Mouse (Mus musculus) heart, adult 2 months (tissue): Measurements from ENCODE around the gene Diaph2. TPM values are rescaled to one million over a fixed set of nuclear protein-coding genes. Genes with fewer than 3 reads are reported as not detected.

Experiments used
- DNase-seq, 2 experiments: peaks; one replicate each; pipeline ENCODE4 v3.0.0; 2021
- H3K27ac ChIP-seq: fragments of 200-600 bp; 2 replicates; pipeline ENCODE4 v1.8.1; 2022
- H3K27me3 ChIP-seq: fragments of 200-500 bp; 2 replicates; pipeline ENCODE4 v1.6.1; 2012; ENCODE audit warnings: mild to moderate bottlenecking, low read length, inconsistent platforms, mixed read lengths; ENCODE audit not compliant: control insufficient read depth, insufficient read depth
- H3K36me3 ChIP-seq: fragments of 200-500 bp; 2 replicates; pipeline ENCODE4 v1.6.1; 2012; ENCODE audit warnings: low read length, inconsistent platforms; ENCODE audit not compliant: control insufficient read depth, insufficient read depth
- H3K4me1 ChIP-seq: fragments of 200-500 bp; 2 replicates; pipeline ENCODE4 v1.6.1; 2011; ENCODE audit warnings: low read length; ENCODE audit not compliant: control insufficient read depth, insufficient read depth
- H3K4me3 ChIP-seq: fragments of 200-600 bp; 2 replicates; pipeline ENCODE4 v1.8.1; 2022
- H3K79me2 ChIP-seq: fragments of 200-500 bp; replicated peaks from 2 replicates; pipeline ENCODE4 v1.6.1; 2012; ENCODE audit warnings: mild to moderate bottlenecking, inconsistent platforms, low read length, moderate library complexity, mixed read lengths; ENCODE audit not compliant: control insufficient read depth, insufficient read depth
- H3K9ac ChIP-seq: fragments of 200-500 bp; 2 replicates; pipeline ENCODE4 v1.6.1; 2012; ENCODE audit warnings: low read depth, mild to moderate bottlenecking, control low read depth, inconsistent platforms, low read length, mixed read lengths
- CTCF ChIP-seq: fragments of 200-600 bp; IDR thresholded peaks from 2 replicates; pipeline ENCODE4 v1.8.1; 2022; ENCODE audit warnings: antibody characterized with exemption, mild to moderate bottlenecking, moderate library complexity
- EP300 ChIP-seq: fragments of 200-500 bp; IDR thresholded peaks from 2 replicates; pipeline ENCODE4 v1.6.1; 2011; ENCODE audit warnings: low read depth, low read length, control low read depth; ENCODE audit not compliant: insufficient read depth
- POLR2A ChIP-seq: fragments of 200-500 bp; IDR thresholded peaks from 2 replicates; pipeline ENCODE4 v1.6.1; 2011; ENCODE audit warnings: mild to moderate bottlenecking, low read depth, low read length, control low read depth; ENCODE audit not compliant: insufficient read depth
- WGBS: fragments of 180-500 bp; shearing (Covaris S2); methylation state at CpG from one replicate; pipeline ENCODE4 v1.1.7; 2018; 5-methylcytosine and 5-hydroxymethylcytosine counted together
- intact Hi-C: fragments of 180-260 bp; cut with DNase I; formaldehyde crosslinking; loops from one replicate; pipeline ENCODE4 v1.15.1; 2025
- long read RNA-seq: library from polyadenylated mRNA; stranded (forward); transcript quantifications from one replicate; pipeline ENCODE4 v2.0.0, GENCODE M21; 2021
- polyA plus RNA-seq: library from polyadenylated mRNA; depleted of rRNA; stranded (reverse); fragments of >200 nt; gene quantifications from 2 replicates; pipeline ENCODE4 v1.2.3, GENCODE M21; 2012; rRNA removed
- total RNA-seq, 2 experiments: library from RNA; stranded (reverse); gene quantifications; 2 replicates each; pipeline ENCODE4 v1.2.3; 2021

The Diaph2 gene
- total RNA-seq, result 10 to 100 TPM; 10.7 to 13.5 TPM
- 3.5 and 6.4 TPM in 2 replicates for polyA plus RNA-seq
- long read RNA-seq, result 0 reads

DNA sequence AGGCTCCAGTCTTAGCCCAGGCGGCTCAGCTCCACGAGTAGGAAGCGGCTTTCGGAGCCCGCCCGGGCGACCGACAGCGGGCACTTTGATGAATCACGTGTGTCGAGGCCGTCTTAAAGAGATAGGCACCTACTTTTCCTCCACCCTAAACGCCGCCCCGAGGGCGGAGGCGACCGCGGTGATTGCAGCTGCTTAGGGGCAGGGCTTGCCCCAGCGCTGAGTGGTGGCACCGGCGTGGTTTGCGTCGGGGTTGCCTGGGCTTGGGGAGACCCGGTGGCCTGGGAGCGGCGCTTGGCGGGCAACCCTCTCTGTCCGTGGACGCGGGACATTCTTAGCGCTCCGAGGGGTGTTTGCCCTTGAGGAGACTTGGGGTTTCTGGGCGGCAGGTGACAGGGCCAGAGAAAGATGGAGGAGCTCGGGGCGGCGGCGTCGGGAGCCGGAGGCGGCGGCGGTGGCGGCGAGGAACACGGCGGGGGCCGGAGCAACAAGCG is at the start of gene Diaph2:
TSS of gene Diaph2 (plus strand) at position 172 of the 491 bp plus-strand sequence.
- H3K27me3 ChIP-seq, result no peaks in the 10 kb centered on the region
- 15% methylated on average over 49 of the region's 49 CpGs for WGBS
- no peaks in the 10 kb centered on the region for H3K36me3 ChIP-seq
- DNase-seq, result peak; percentile 85 to 89
- H3K4me1 ChIP-seq, result peaks cover 3% of the 10 kb centered on the region; the same call in 1 of the 2 replicates
- H3K4me3 ChIP-seq, result peak within 1 kb of the TSS; percentile 61
- no peaks in the 10 kb centered on the region for H3K79me2 ChIP-seq
- TF ChIP-seq POLR2A, result peak; percentile 65
- no peak for TF ChIP-seq EP300
- peak; percentile 31 for TF ChIP-seq CTCF
- peak within 1 kb of the TSS; percentile 78 for H3K27ac ChIP-seq
- peak within 1 kb of the TSS; percentile 94 for H3K9ac ChIP-seq
- intact Hi-C loops, result no loop called here

DNA sequence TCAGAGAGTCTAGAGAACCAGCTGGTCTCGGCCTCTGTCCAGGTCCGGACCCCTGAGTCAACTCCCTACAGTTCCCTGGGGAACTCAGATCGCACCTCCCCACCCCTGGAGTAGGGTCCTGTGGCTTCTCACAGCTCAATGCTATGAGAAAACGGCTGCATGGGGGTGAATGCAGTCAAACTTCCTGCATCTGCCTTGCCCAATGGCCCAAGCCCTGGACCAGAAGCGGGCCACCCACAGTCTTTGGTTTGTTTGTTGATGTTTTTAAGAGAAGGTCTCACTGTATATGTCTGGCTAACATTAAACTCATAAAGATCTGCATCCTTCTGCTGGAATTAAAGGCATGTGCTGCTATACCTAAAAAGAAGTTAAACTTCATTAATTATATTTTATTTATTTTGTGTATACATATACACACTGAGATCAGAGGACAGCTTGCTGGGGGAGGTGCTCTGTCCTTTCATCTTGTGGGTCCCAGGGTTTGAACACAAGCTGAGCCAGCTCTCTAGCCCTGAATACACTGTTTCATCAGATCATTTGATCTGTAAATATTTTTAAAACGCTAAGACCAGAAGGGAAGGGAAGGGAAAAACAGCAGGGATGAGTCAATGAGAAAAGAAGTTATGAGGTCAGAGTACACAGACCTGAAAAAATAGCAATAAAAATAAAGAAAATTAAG is 47.8 kb upstream of the Diaph2 start:
- WGBS, result 43% methylated on average over 6 of the region's 6 CpGs
- intact Hi-C loops, result no loop called here
- Histone ChIP-seq H3K79me2 (no peaks in the 10 kb centered on the region), H3K4me3 (no peak overlapping the region), H3K9ac (no peak overlapping the region), H3K36me3 (no peaks in the 10 kb centered on the region), H3K27ac (no peak overlapping the region), H3K27me3 (no peaks in the 10 kb centered on the region), H3K4me1 (no peaks in the 10 kb centered on the region)
- TF ChIP-seq POLR2A (no peak), EP300 (no peak)
- no peak for DNase-seq

DNA sequence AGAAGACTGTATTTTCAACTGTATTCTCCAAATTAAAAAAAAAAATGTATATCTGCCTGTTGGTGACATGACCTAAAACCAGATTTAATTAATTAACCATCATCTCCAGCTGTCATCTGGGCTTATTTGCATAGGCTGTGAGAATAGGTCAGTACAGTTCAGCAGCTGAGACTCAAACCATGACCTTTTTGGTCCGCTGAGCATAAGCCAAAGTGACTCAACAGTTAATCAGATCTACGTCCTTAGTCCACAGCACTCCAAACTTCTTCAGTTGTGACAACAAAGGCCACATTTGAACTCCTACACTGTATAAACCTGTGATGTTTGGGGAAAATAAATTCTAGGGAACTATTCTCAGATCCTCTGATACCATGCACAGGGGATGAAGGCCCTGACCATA is 39.9 kb upstream of the Diaph2 start:
- intact Hi-C loops, result no loop called here
- H3K27me3 ChIP-seq, result no peaks in the 10 kb centered on the region

DNA sequence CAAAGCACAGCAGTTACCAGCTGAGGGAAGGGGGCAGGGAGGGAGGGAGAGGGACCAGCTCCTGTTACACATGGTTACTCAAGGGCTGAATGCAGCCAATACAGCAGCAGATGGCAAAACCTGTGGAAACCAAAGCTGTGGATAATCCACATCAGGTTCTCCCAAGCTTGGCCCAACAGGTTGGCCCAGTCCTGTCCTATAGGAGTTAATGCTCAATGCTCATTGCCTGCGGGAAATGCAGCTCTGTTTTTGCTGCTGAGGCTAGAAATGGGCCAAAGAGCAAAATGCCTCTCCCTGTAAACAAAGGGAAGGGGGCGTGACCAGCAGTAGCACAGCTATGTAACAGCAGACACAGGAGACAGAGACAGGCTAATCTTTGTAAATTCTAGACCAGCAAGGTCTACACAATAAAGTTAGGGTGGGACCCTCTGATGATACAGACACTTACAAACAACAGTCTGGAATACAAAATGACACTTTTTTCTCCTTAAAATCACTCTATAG is 20.8 kb upstream of the Diaph2 start:
- H3K27me3 ChIP-seq, result no peaks in the 10 kb centered on the region
- intact Hi-C loops, result no loop called here
- no peak for DNase-seq
- no peaks in the 10 kb centered on the region for H3K36me3 ChIP-seq
- WGBS, result 48% methylated on average over 2 of the region's 2 CpGs
- H3K79me2 ChIP-seq, result no peaks in the 10 kb centered on the region
- TF ChIP-seq EP300 (no peak), CTCF (no peak), POLR2A (no peak)
- H3K27ac ChIP-seq, result no peak overlapping the region
- H3K4me3 ChIP-seq, result no peak overlapping the region
- no peaks in the 10 kb centered on the region for H3K4me1 ChIP-seq
- H3K9ac ChIP-seq, result no peak overlapping the region

More for the DNA sequence above, 39.9 kb upstream of the Diaph2 start:
- DNase-seq, result no peak
- WGBS, result 64% methylated on average over 2 of the region's 2 CpGs
- no peak for TF ChIP-seq POLR2A
- no peak for TF ChIP-seq CTCF
- TF ChIP-seq EP300, result no peak
- no peak overlapping the region for H3K4me3 ChIP-seq
- H3K4me1 ChIP-seq, result no peaks in the 10 kb centered on the region
- no peaks in the 10 kb centered on the region for H3K79me2 ChIP-seq
- no peak overlapping the region for H3K9ac ChIP-seq
- H3K27ac ChIP-seq, result no peak overlapping the region
- no peaks in the 10 kb centered on the region for H3K36me3 ChIP-seq

DNA sequence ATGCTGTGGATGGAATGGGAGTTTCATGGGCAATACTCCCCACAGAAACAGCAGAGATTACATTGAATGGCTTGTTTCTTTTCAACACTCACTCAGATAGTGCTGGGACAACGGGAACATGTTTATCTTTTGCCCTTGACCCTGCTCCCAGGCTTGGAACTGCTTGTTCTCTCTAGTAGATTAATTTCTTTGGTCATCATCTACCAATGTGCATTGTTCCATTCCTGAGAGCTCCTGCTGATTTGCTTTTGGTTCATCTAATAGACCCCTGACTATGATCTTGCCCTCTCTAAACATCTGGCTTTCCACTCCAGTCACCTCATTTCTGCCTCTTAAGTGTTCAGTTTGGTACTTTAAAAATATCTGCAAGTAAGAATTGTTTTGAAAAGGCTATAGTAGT is 13.0 kb upstream of the Diaph2 start:
- Histone ChIP-seq H3K4me3 (no peak overlapping the region), H3K79me2 (no peaks in the 10 kb centered on the region), H3K36me3 (no peaks in the 10 kb centered on the region), H3K27me3 (no peaks in the 10 kb centered on the region), H3K9ac (no peak overlapping the region), H3K27ac (no peak overlapping the region), H3K4me1 (no peaks in the 10 kb centered on the region)
- 8% methylated on average over 1 of the region's 1 CpGs for WGBS
- DNase-seq, result no peak
- intact Hi-C loops, result no loop called here
- no peak for TF ChIP-seq CTCF

DNA sequence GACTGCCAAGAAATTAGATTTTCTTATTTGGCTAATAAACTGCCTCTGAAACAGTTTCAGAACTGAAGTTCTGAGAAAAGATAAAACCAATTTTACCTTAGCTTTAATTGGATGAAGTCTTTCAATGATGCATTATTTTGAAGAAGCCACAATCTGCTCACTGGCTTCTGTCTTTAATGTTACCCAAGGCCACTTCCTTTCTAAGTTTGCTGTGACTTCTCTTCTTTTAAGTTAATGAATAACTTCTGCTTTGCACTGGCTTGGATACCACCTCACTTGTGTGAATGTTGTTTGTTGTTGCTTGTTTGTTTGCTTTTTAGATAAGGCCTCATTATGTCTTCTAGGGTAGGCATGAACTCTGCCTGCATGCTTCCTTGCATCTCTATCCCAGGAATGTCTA is 10.3 kb upstream of the Diaph2 start:
- no peaks in the 10 kb centered on the region for H3K36me3 ChIP-seq
- TF ChIP-seq CTCF (no peak), POLR2A (no peak), EP300 (no peak)
- intact Hi-C loops, result no loop called here

More for the DNA sequence above, 10.3 kb upstream of the Diaph2 start:
- Histone ChIP-seq H3K4me3 (no peak overlapping the region), H3K9ac (no peak overlapping the region), H3K79me2 (no peaks in the 10 kb centered on the region), H3K27me3 (no peaks in the 10 kb centered on the region), H3K27ac (no peak overlapping the region), H3K4me1 (no peaks in the 10 kb centered on the region; the same call in 1 of the 2 replicates)
- DNase-seq, result no peak
